Mouse (Mus musculus) forebrain, embryonic 13.5 days (tissue): ENCODE measurements at regions not wholly inside any gene's neighbourhood (a gene's known extent, or its start where the extent isn't known, plus 50 kb on each side); places are given as distances from the start of the nearest gene placed in this dataset.

Source experiments
- ATAC-seq: fragments of 200-750 bp; cut with Nextera tagmentation; 2 replicates; pipeline ENCODE4 v1.8.0; 2017
- H3K27ac ChIP-seq: fragments of 300-500 bp; sonication (generic); 2 replicates; pipeline ENCODE4 v1.5.1; 2015; ENCODE audit warnings: inconsistent platforms, mild to moderate bottlenecking, moderate library complexity
- H3K27me3 ChIP-seq: fragments of 300-500 bp; sonication (generic); 2 replicates; pipeline ENCODE4 v1.6.1; 2015; ENCODE audit warnings: mild to moderate bottlenecking, inconsistent platforms
- H3K36me3 ChIP-seq: fragments of 300-500 bp; sonication (generic); 2 replicates; pipeline ENCODE4 v1.6.1; 2015; ENCODE audit warnings: mild to moderate bottlenecking, inconsistent platforms; ENCODE audit not compliant: poor library complexity, severe bottlenecking
- H3K4me1 ChIP-seq: fragments of 300-500 bp; sonication (generic); 2 replicates; pipeline ENCODE4 v1.6.1; 2015; ENCODE audit warnings: inconsistent platforms
- H3K4me2 ChIP-seq: fragments of 300-500 bp; sonication (generic); 2 replicates; pipeline ENCODE4 v1.6.1; 2015; ENCODE audit warnings: inconsistent platforms, mild to moderate bottlenecking, moderate library complexity
- H3K4me3 ChIP-seq: fragments of 300-500 bp; sonication (generic); 2 replicates; pipeline ENCODE4 v1.5.1; 2015; ENCODE audit warnings: mild to moderate bottlenecking, inconsistent platforms
- H3K9ac ChIP-seq: fragments of 300-500 bp; sonication (generic); 2 replicates; pipeline ENCODE4 v1.6.1; 2015; ENCODE audit warnings: mild to moderate bottlenecking, inconsistent platforms
- H3K9me3 ChIP-seq: fragments of 300-500 bp; sonication (generic); replicated peaks from 2 replicates; pipeline ENCODE4 v1.6.1; 2016; ENCODE audit warnings: inconsistent platforms
- WGBS: fragments of 180-500 bp; shearing (Covaris S2); methylation state at CpG from one replicate; pipeline ENCODE4 v1.1.7; 2015; 5-methylcytosine and 5-hydroxymethylcytosine counted together

- Histone ChIP-seq H3K9me3 (no peaks in the 10 kb centered on the region), H3K27ac (no peak overlapping the region), H3K9ac (no peak overlapping the region), H3K36me3 (no peaks in the 10 kb centered on the region), H3K4me2 (no peak overlapping the region), H3K4me3 (no peak overlapping the region), H3K27me3 (no peaks in the 10 kb centered on the region), H3K4me1 (no peaks in the 10 kb centered on the region)
- WGBS: 78% methylated on average over 2 of the region's 2 CpGs
- no peak for ATAC-seq
Observed at GRCm38 (mm10) chr12:97740927-97741326, 518.3 kb downstream of the Galc start.

- 59% methylated on average over 6 of the region's 6 CpGs for WGBS
- H3K27me3 ChIP-seq: no peaks in the 10 kb centered on the region
- no peaks in the 10 kb centered on the region for H3K9me3 ChIP-seq
- ATAC-seq: peak; percentile 27; the same call in 1 of the 2 replicates
- H3K4me1 ChIP-seq: no peaks in the 10 kb centered on the region; the same call in 1 of the 2 replicates
- no peak overlapping the region for H3K9ac ChIP-seq
- H3K4me2 ChIP-seq: no peak overlapping the region
- H3K27ac ChIP-seq: no peak overlapping the region
- no peak overlapping the region for H3K4me3 ChIP-seq
- H3K36me3 ChIP-seq: no peaks in the 10 kb centered on the region
Observed at GRCm38 (mm10) chr12:97732078-97732580, 527.1 kb downstream of the Galc start.

GRCm38 (mm10) chr12:97720554-97720953 is 538.7 kb downstream of the Galc start:
- WGBS: 81% methylated on average over 3 of the region's 3 CpGs
- no peak overlapping the region for H3K4me3 ChIP-seq
- no peak overlapping the region for H3K9ac ChIP-seq
- H3K4me2 ChIP-seq: no peak overlapping the region
- ATAC-seq: no peak
- no peaks in the 10 kb centered on the region for H3K27me3 ChIP-seq
- no peak overlapping the region for H3K27ac ChIP-seq
- no peaks in the 10 kb centered on the region for H3K4me1 ChIP-seq
- peaks cover 8% of the 10 kb centered on the region; the same call in 1 of the 2 replicates for H3K9me3 ChIP-seq
- no peaks in the 10 kb centered on the region for H3K36me3 ChIP-seq

- Histone ChIP-seq H3K9ac (no peak overlapping the region), H3K4me2 (no peak overlapping the region), H3K27ac (no peak overlapping the region), H3K36me3 (no peaks in the 10 kb centered on the region), H3K9me3 (peaks cover 8% of the 10 kb centered on the region; the same call in 1 of the 2 replicates), H3K4me1 (no peaks in the 10 kb centered on the region), H3K27me3 (no peaks in the 10 kb centered on the region), H3K4me3 (no peak overlapping the region)
- WGBS: 89% methylated on average over 5 of the region's 5 CpGs
- no peak for ATAC-seq
Observed at GRCm38 (mm10) chr12:97717812-97718211, 541.4 kb downstream of the Galc start.
